Mouse (Mus musculus): Measurements from ENCODE around the gene Tuba3b.

The Tuba3b gene

GRCm38 (mm10) chr6:145669596-145670071 is 54.1 kb downstream of the Tuba3b start:
- no peak for DNase-seq
